Mouse (Mus musculus): ENCODE measurements around the gene Pi4ka.

GRCm38 (mm10) chr16:17346766-17347165 is 59.3 kb downstream of the Pi4ka start:
- TF ChIP-seq CTCF (IDR thresholded peaks at IDR 0.05; ENCODE audit: control insufficient read depth, insufficient read depth, low read length) (no peak), POLR2A (IDR thresholded peaks at IDR 0.05; ENCODE audit: borderline replicate concordance, control insufficient read depth, low read depth, low read length) (no peak)
